Mouse (Mus musculus) liver, embryonic 14.5 days (tissue): ENCODE data around the gene Spock1.

ENCODE experiments used
- CTCF ChIP-seq: IDR thresholded peaks from 2 replicates; pipeline ENCODE4 v1.5.1; 2016; ENCODE audit warnings: antibody characterized with exemption, low read depth, control low read depth
- EP300 ChIP-seq: IDR thresholded peaks from 2 replicates; pipeline ENCODE4 v1.6.1; 2016; ENCODE audit warnings: antibody characterized with exemption, low read depth

GRCm38 (mm10) chr13:57796951-57797692 lies 111.0 kb downstream of the Spock1 start:
- no peak for TF ChIP-seq CTCF
- TF ChIP-seq EP300 = no peak
